Mouse (Mus musculus): Measurements from ENCODE around the gene Atp2a2.

Atp2a2 gene

DNA sequence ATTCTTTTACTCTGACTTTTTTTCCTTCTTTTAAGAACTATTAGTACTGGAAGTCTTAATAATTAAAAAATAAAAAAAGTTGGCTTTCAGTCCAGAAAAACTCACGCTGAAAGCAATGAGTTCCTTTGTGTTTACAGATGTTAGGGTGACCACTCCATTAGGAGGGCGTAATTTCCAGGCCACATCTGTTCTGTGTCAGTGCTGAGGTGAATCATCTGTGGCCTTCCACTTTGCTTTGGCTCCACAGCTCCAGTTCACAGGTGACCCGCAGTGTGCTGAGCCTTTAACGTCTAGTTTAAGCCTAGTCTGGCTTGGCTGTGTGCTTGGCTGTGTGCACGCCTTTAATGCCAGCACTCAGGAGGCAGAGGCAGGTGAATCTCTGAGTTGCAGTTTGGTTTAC lies 90.1 kb downstream of the Atp2a2 start:
- 85% methylated on average over 5 of the region's 5 CpGs for WGBS

DNA sequence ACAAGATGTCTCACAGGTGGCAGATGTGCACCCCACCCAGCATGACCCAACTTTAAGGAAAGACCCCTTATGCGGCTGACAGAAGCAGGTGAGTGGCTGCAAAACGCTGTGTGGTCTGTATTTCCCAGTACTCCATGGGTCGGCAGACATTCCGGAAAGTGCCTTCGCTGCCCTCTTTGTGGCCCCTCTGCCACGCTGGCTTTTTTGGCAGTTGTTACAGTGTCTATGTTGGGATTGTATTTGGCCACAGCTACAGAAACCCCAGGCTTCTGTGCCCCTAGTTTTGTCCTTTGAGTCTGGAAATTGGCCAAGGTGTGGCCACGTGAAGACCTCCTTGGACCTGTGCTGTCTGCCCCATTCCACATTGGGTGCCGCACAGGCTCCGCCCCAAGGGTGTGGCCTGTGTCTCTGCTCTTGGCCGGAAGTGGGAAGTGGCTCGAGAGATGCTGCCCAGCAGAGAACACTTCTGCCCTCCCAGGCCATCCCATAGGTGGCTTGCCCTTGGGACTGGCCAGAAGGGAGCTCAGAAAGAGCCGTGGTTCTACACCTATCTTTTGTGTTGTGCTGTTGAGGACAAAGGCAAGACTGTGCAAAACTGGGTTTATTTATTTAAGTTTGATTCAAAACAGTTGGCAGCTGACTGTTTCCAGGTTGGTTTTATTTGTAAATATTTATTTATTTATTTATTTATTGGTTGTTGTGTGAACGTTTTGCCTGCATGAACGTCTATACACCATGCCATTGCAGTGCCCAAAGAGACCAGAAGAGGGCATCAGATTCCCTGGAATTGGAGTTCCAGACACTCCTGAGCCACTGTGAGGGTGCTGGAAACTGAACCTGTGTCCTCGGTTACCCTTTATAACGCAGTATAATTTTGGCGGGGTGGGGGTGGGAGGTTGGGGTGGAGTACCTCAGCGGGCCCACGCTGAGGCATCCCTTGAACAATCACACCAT lies 92.1 kb downstream of the Atp2a2 start:
- whole genome bisulfite sequencing, result 89% methylated on average over 19 of the region's 19 CpGs

DNA sequence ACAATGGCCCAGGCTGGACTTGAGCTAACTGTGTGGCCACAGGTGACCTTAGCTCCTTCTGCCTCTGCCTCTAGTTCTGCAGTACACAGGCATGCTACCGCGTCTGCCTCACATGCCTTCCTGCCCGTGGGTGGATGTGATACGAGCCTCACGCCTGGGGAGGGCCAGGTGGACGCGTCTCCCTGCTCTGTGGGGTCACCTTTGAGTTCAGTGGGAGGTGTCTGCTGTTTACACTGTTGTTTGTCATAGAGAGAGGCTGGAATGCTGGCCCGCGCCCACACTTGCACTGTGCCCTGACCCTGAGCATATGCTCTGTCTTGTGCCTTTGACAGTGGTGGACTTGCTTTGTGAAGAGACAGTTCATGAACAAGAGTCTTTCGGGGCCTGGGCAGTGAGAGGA lies 96.5 kb downstream of the Atp2a2 start:
- 83% methylated on average over 10 of the region's 10 CpGs for WGBS

All from cerebral cortex, adult 2 months (tissue).